Mouse (Mus musculus): ENCODE measurements around the gene Hist1h1e. TPM values are rescaled to one million over a fixed set of nuclear protein-coding genes. Genes with fewer than 3 reads are reported as not detected.

Gene Hist1h1e
- 10 to 100 TPM; 29.1 to 34.0 TPM for total RNA-seq (2021)
- long read RNA-seq, experiment 1, result 0 reads
- long read RNA-seq, experiment 2, result 0 reads

DNA sequence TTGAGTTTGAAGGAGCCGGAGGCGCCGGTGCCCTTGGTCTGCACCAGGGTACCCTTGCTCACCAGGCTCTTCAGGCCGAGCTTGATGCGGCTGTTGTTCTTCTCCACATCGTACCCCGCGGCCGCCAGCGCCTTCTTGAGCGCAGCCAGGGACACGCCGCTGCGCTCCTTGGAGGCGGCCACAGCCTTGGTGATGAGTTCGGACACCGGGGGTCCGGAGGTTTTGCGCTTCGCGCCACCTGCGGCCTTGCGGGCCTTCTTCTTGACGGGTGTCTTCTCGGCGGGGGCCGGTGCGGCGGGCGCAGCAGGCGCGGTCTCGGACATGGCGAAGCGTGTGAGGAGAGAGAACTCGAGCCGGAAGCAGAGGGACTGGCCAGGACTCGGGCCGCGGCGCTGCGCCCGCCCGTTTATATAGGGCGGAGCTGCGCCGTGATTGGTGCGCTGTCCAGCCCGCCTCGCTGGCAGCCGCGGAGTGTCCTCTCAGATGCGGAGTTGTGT, at the start of gene Hist1h1e:
Hist1h1e (minus strand) TSS at position 384 of the 497 bp plus-strand sequence.
- Histone ChIP-seq H3K27ac (peak within 1 kb of the TSS; percentile 92), H3K4me3 (peak within 1 kb of the TSS; percentile 89)
- intact Hi-C loops (cut with DNase I), result loop anchor here (2.0 to 5.0 kb wide), 6 partner anchors 40 to 1580 kb away; partner anchors contain the start of genes Hist1h1a, Hist1h1c, Hist1h1t and Hist1h2ac

GRCm38 (mm10) chr13:23662536-23662935, 40.2 kb upstream of the Hist1h1e start:
- Histone ChIP-seq H3K4me3 (no peak overlapping the region), H3K27ac (no peak overlapping the region)
- no peak for TF ChIP-seq CTCF (IDR thresholded peaks at IDR 0.05)
- no peak for DNase-seq
- intact Hi-C loops (cut with DNase I), result no loop called here

More for the DNA sequence above, at the start of gene Hist1h1e:
- DNase-seq, result peak; percentile 95

- no peak for TF ChIP-seq CTCF (IDR thresholded peaks at IDR 0.05)
- no peak overlapping the region for H3K27ac ChIP-seq
- DNase-seq, result no peak
- H3K4me3 ChIP-seq, result no peak overlapping the region
- intact Hi-C loops (cut with DNase I), result no loop called here
These were observed 37.4 kb upstream of the Hist1h1e start for GRCm38 (mm10) chr13:23659636-23660366.

- no peak for DNase-seq
- peak; percentile 42 for TF ChIP-seq CTCF (IDR thresholded peaks at IDR 0.05)
- no peak overlapping the region for H3K4me3 ChIP-seq
- no peak overlapping the region for H3K27ac ChIP-seq
- intact Hi-C loops (cut with DNase I), result no loop called here
These were observed 8.3 kb upstream of the Hist1h1e start for GRCm38 (mm10) chr13:23630653-23631052.

- TF ChIP-seq CTCF (IDR thresholded peaks at IDR 0.05), result no peak
- Histone ChIP-seq H3K27ac (peak overlapping the region; percentile 92), H3K4me3 (peak overlapping the region; percentile 89)
- intact Hi-C loops (cut with DNase I), result loop anchor here (2.0 to 5.0 kb wide), 6 partner anchors 41 to 1581 kb away; partner anchors contain the start of genes Hist1h1a, Hist1h1c, Hist1h1t and Hist1h2ac
- DNase-seq, result no peak
These were observed 598 bp upstream of the Hist1h1e start for GRCm38 (mm10) chr13:23622861-23623450.

DNA sequence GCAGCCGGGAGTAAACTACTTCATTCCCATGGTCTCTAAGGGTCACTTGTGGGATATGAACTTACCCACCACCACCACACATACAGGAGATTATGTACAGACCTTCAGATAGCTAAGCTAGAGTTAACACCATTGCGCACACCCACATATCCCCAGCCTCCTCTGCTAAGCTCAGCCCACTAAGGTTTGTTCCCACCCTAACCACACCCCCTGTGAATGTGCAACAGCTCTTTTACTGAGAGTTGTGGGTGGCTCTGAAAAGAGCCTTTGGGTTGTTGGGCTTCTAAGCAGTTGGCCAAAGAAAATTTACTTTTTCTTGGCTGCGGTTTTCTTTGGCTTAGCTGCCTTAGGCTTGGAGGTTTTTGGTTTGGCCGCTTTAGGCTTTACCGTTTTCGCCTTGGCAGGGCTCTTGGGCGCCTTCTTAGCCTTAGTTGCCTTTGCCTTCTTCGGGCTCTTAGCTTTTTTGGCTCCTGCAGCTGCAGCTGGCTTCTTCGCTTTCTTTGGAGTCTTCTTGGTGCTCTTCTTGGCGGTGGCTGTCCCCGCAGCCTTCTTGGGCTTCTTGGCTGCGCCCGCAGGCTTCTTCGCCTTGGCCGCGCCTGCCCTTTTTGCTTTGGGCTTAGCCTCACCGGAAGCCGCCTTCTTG, 705 bp downstream of the Hist1h1e start:
- intact Hi-C loops (cut with DNase I), result loop anchor here (2.0 to 5.0 kb wide), 6 partner anchors 39 to 1579 kb away; partner anchors contain the start of genes Hist1h1a, Hist1h1c, Hist1h1t and Hist1h2ac
- Histone ChIP-seq H3K27ac (peak overlapping the region; percentile 92), H3K4me3 (peak overlapping the region; percentile 89)
- DNase-seq, result peak; percentile 69
- no peak for TF ChIP-seq CTCF (IDR thresholded peaks at IDR 0.05)

GRCm38 (mm10) chr13:23620733-23621531, 1.4 kb downstream of the Hist1h1e start, which contains the start of gene Hist1h2be:
Gene Hist1h2be (minus strand): TSS chr13:23621124.
- intact Hi-C loops (cut with DNase I), result loop anchor here (5.0 kb wide), 5 partner anchors 39 to 1579 kb away; partner anchors contain the start of genes Hist1h1a, Hist1h1t, Hist1h2ac and Hist1h2ag
- DNase-seq, result peak; percentile 62
- TF ChIP-seq CTCF (IDR thresholded peaks at IDR 0.05), result no peak
- Histone ChIP-seq H3K4me3 (peak within 1 kb of the TSS; percentile 89), H3K27ac (peak within 1 kb of the TSS; percentile 92)

GRCm38 (mm10) chr13:23620056-23620732, 2.2 kb downstream of the Hist1h1e start:
- intact Hi-C loops (cut with DNase I), result loop anchor here (5.0 kb wide), 5 partner anchors 38 to 1578 kb away; partner anchors contain the start of genes Hist1h1a, Hist1h1t, Hist1h2ac and Hist1h2ag
- H3K27ac ChIP-seq, result peak overlapping the region; percentile 92
- DNase-seq, result no peak
- H3K4me3 ChIP-seq, result peak overlapping the region; percentile 89
- no peak for TF ChIP-seq CTCF (IDR thresholded peaks at IDR 0.05)

DNA sequence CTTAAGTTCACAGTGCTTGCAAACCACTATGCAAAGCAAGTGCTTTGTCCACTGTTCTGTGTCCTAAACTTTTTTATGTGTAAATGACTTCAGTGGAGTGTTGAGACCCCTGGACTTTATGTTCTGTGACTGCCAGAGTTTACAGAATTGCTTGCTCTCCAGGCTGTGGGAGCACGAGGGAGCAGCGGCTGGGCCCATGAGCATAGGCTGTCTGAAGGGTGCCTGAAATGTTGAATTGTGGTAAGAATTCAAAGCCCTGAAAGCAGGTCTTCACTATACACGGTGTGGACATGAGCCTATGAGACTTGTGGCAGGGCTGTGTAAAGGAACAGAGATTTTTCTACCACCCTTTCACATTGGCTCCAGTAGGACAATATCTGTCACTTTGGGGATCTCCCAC, 10.7 kb downstream of the Hist1h1e start:
- intact Hi-C loops (cut with DNase I), result no loop called here
- TF ChIP-seq CTCF (IDR thresholded peaks at IDR 0.05), result no peak
- no peak for DNase-seq
- no peak overlapping the region for H3K4me3 ChIP-seq
- no peak overlapping the region for H3K27ac ChIP-seq

DNA sequence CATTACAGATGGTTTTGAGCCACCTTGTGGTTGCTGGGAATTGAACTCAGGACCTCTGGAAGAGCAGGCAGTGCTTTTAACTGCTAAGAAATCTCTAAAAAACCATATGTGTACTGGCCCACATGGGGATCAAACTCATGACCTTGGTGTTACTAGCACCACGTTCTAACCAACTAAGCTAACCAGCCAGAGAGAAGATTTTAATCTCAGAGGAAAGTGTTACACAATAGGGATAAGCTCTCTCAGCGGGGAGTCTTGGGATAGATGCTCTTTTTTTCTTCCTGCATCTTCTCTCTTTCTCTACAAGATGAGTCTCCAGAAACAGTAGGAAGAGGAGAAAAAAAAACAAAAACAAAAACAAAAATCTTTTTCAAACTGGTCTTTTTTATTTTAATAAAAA, 12.0 kb downstream of the Hist1h1e start:
- intact Hi-C loops (cut with DNase I), result no loop called here
- no peak for DNase-seq
- no peak overlapping the region for H3K4me3 ChIP-seq
- no peak for TF ChIP-seq CTCF (IDR thresholded peaks at IDR 0.05)
- H3K27ac ChIP-seq, result no peak overlapping the region

- DNase-seq, result no peak
- no peak for TF ChIP-seq CTCF (IDR thresholded peaks at IDR 0.05)
- Histone ChIP-seq H3K4me3 (no peak overlapping the region), H3K27ac (no peak overlapping the region)
- intact Hi-C loops (cut with DNase I), result no loop called here
These were observed 12.5 kb downstream of the Hist1h1e start for GRCm38 (mm10) chr13:23609844-23610243.
